Mouse (Mus musculus): Measurements from ENCODE around the gene Tmem238. TPM values are rescaled to one million over a fixed set of nuclear protein-coding genes. Genes with fewer than 3 reads are reported as not detected.
"Not testable (repeated sequence)": the region's sequence is repeated elsewhere in the genome, so short reads cannot be mapped to it uniquely, and the experiment has no call there.

The Tmem238 gene
- polyA plus RNA-seq, 1 experiment from 2014 or later, result 24.3 TPM

DNA sequence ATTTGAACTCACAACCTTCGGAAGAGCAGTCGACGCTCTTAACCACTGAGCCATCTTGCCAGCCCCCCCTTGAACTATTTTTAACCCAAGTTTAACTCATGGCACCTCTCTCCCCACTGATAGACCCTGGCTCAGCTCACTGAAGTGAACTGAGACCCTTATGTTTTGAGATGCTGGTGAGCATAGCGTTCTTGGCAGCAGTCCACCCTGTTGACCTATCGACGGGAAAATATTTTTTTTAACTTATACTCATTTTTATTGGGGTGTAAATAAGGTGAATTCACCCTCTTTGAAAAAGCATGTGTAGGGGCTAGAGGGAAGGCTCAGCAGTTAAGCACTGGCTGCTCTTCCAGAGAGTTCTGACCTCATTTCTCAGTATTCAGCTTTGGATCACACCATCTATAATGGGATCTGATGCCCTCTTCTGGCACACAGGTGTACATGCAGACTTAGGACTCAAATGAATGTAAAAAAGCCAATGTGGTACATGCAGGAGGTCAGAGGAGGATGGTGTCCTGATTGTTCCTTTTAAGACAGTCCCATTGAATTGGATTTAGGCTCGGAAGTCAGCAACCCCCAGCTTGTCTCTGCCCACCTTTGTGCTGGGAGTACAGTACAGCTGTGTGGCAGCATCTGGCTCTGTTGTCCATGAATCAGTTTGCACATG lies 6.4 kb upstream of the Tmem238 start:
- H3K9ac ChIP-seq (ENCODE audit: low read length), result no peak overlapping the region
- WGBS, result 70% methylated on average over 7 of the region's 7 CpGs
- no peaks in the 10 kb centered on the region for H3K27me3 ChIP-seq (replicated peaks; ENCODE audit: control insufficient read depth, insufficient read depth, low read length)
- no peaks in the 10 kb centered on the region for H3K9me3 ChIP-seq (ENCODE audit: control insufficient read depth, low read length)
- no peak overlapping the region for H3K27ac ChIP-seq (ENCODE audit: low read depth)
- no peak overlapping the region for H3K4me2 ChIP-seq (ENCODE audit: low read length)
- ATAC-seq (replicated peaks; ENCODE audit: low FRiP score, low TSS enrichment, low read depth) (peak; percentile 29), DNase-seq (ENCODE audit: low spot score) (peak; percentile 65)
- H3K4me1 ChIP-seq (replicated peaks; ENCODE audit: control insufficient read depth, insufficient read depth, low read length), result peaks cover 7% of the 10 kb centered on the region; the same call in 1 of the 2 replicates
- no peak overlapping the region for H3K4me3 ChIP-seq (ENCODE audit: low read depth, low read length)
- peaks cover 42% of the 10 kb centered on the region for H3K36me3 ChIP-seq (ENCODE audit: control insufficient read depth, insufficient read depth, low read length)

DNA sequence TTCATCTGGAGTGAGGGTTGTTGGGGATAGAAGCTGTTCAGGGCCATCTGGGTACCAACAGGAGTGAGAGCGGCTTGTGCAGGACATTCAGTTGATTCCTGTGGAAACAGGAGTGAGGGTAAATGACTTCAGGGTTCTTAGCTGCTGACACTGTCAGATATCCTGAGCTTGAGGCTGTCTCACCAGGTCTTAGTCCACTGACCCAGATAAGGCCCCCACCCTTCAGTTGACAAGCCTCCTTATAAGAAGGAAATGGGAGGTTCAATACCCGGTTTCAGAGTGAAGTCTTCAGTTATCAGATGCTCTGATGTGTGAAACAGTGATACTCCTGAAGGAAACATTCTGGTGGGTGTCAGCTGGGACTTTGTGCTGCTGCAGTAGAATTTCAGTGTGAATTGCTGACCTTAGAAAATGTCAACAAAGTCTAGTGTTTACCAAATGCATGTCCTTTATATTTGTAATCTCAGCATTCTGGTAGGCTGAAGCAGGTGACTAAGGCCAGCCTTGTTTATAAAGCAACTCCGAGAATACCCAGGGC lies 5.2 kb upstream of the Tmem238 start:
- Histone ChIP-seq H3K27me3 (replicated peaks; ENCODE audit: control insufficient read depth, insufficient read depth, low read length) (no peaks in the 10 kb centered on the region), H3K4me3 (ENCODE audit: low read depth, low read length) (no peak overlapping the region), H3K36me3 (ENCODE audit: control insufficient read depth, insufficient read depth, low read length) (peaks cover 42% of the 10 kb centered on the region), H3K27ac (ENCODE audit: low read depth) (no peak overlapping the region), H3K4me2 (ENCODE audit: low read length) (peak overlapping the region; percentile 90), H3K4me1 (replicated peaks; ENCODE audit: control insufficient read depth, insufficient read depth, low read length) (peaks cover 7% of the 10 kb centered on the region; the same call in 1 of the 2 replicates), H3K9ac (ENCODE audit: low read length) (no peak overlapping the region), H3K9me3 (ENCODE audit: control insufficient read depth, low read length) (no peaks in the 10 kb centered on the region)
- DNase-seq (ENCODE audit: low spot score) (no peak), ATAC-seq (replicated peaks; ENCODE audit: low FRiP score, low TSS enrichment, low read depth) (no peak)
- 78% methylated on average over 3 of the region's 3 CpGs for WGBS

DNA sequence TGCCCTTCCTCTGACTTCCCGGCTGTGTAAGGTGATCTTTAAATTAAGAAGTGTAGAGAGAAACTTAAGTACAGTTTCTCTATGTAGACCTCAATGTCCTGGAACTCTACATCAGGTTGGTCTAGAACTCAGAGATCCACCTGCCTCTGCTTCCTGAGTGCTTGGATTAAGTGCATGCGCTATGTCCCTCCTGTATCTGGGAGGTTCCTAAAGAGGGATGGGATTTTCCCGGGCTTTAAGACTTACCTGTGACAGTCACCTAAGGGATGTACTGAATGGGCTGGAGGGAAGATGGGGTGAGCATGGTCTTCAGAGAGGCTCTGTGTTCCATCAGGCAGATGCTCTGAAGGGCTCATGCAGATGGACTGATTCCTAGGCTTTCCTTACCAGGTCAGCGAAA lies 4.2 kb upstream of the Tmem238 start:
- H3K4me2 ChIP-seq (ENCODE audit: low read length), result peak overlapping the region; percentile 90
- peak overlapping the region; percentile 75 for H3K4me3 ChIP-seq (ENCODE audit: low read depth, low read length)
- peaks cover 7% of the 10 kb centered on the region; the same call in 1 of the 2 replicates for H3K4me1 ChIP-seq (replicated peaks; ENCODE audit: control insufficient read depth, insufficient read depth, low read length)
- peaks cover 42% of the 10 kb centered on the region for H3K36me3 ChIP-seq (ENCODE audit: control insufficient read depth, insufficient read depth, low read length)
- ATAC-seq (replicated peaks; ENCODE audit: low FRiP score, low TSS enrichment, low read depth), result no peak
- H3K9ac ChIP-seq (ENCODE audit: low read length), result peak overlapping the region; percentile 97
- peak overlapping the region; percentile 85; the same call in 1 of the 2 replicates for H3K27ac ChIP-seq (ENCODE audit: low read depth)
- H3K9me3 ChIP-seq (ENCODE audit: control insufficient read depth, low read length), result no peaks in the 10 kb centered on the region
- DNase-seq (ENCODE audit: low spot score), result no peak
- WGBS, result 37% methylated on average over 4 of the region's 4 CpGs
- 0 out of 2 replicates have a peak, but pooled peaks cover 3% of the 10 kb centered on the region for H3K27me3 ChIP-seq (replicated peaks; ENCODE audit: control insufficient read depth, insufficient read depth, low read length)

DNA sequence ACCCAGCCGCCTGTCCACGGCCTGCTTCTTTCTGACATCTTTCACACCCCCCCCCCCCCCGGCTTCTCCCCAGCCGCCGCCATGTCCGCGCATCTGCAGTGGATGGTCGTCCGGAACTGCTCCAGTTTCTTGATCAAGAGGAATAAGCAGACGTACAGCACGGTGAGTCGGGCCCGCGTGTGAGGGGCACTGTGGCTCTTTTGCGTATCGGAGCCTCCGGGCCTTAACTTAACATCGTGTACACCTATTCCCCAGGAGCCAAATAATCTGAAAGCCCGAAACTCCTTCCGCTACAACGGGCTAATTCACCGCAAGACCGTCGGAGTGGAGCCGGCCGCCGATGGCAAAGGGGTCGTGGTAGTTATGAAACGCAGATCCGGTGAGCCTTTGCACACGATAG lies 3.8 kb upstream of the Tmem238 start:
- H3K36me3 ChIP-seq (ENCODE audit: control insufficient read depth, insufficient read depth, low read length), result peaks cover 42% of the 10 kb centered on the region
- 0 out of 2 replicates have a peak, but pooled peaks have one; percentile 0 for ATAC-seq (replicated peaks; ENCODE audit: low FRiP score, low TSS enrichment, low read depth)
- not testable (repeated sequence) for H3K9me3 ChIP-seq (ENCODE audit: control insufficient read depth, low read length); H3K27me3 ChIP-seq (replicated peaks; ENCODE audit: control insufficient read depth, insufficient read depth, low read length); DNase-seq (ENCODE audit: low spot score); H3K4me1 ChIP-seq (replicated peaks; ENCODE audit: control insufficient read depth, insufficient read depth, low read length)
- H3K9ac ChIP-seq (ENCODE audit: low read length), result peak overlapping the region; percentile 97
- peak overlapping the region; percentile 90 for H3K4me2 ChIP-seq (ENCODE audit: low read length)
- peak overlapping the region; percentile 75 for H3K4me3 ChIP-seq (ENCODE audit: low read depth, low read length)
- H3K27ac ChIP-seq (ENCODE audit: low read depth), result peak overlapping the region; percentile 85
- 1% methylated on average over 31 of the region's 31 CpGs for WGBS

DNA sequence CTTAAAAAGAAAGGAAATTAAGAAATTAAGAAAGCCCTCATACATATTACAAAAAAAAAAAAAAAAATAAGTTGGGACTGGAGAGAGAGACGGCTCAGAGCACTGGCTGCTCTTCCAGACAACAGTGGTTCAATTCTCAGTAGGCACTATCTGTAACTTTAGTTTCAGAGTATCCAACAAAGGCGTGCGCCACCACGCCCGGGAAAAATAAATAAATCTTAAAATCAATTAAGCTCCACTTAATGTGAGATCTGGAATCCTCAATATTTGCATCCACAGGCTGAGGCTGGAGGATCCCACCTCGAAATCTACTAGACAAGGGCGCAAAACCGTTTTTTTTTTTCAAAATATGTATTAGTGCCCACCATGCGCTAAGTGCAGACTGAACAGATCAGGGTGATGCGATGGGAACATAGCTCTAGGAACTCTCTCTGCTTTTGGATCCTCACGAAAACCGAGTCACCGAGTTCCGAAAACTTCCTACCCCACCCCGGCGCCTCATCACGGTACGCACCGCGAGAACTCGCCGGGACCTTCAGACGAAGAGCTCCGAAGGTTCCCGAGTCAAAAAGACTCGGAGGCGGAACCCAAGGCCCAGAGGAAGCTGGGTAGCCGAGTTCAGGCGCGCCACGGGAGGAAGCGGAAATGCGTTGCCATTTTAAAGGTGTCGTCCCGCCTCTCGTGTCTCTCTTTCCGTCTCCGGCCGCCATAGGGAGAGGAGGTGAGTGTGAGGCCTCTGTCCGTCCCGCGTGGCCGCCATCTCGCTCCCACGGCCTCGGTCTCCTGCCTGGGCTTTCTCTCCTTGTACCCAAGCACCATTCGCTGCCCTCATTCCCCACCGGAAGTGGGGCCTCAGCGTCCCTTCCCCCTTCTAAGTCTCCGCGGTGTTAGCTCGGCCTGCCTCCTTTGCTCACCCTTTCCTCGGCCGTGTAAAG lies 3.1 kb upstream of the Tmem238 start, which contains the start of gene Rpl28:
Gene Rpl28, plus strand, starts transcription at position 597 of the 935 bp plus-strand sequence.
- H3K4me2 ChIP-seq (ENCODE audit: low read length), result peak within 1 kb of the TSS; percentile 90
- DNase-seq (ENCODE audit: low spot score) (peak; percentile 95), ATAC-seq (replicated peaks; ENCODE audit: low FRiP score, low TSS enrichment, low read depth) (peak; percentile 77)
- peaks cover 7% of the 10 kb centered on the region; the same call in 1 of the 2 replicates for H3K4me1 ChIP-seq (replicated peaks; ENCODE audit: control insufficient read depth, insufficient read depth, low read length)
- WGBS, result 1% methylated on average over 54 of the region's 54 CpGs
- H3K27me3 ChIP-seq (replicated peaks; ENCODE audit: control insufficient read depth, insufficient read depth, low read length), result 0 out of 2 replicates have a peak, but pooled peaks cover 6% of the 10 kb centered on the region
- H3K9ac ChIP-seq (ENCODE audit: low read length), result peak within 1 kb of the TSS; percentile 97
- peak within 1 kb of the TSS; percentile 75 for H3K4me3 ChIP-seq (ENCODE audit: low read depth, low read length)
- H3K27ac ChIP-seq (ENCODE audit: low read depth), result peak within 1 kb of the TSS; percentile 96
- H3K36me3 ChIP-seq (ENCODE audit: control insufficient read depth, insufficient read depth, low read length), result peaks cover 40% of the 10 kb centered on the region
- H3K9me3 ChIP-seq (ENCODE audit: control insufficient read depth, low read length), result no peaks in the 10 kb centered on the region

DNA sequence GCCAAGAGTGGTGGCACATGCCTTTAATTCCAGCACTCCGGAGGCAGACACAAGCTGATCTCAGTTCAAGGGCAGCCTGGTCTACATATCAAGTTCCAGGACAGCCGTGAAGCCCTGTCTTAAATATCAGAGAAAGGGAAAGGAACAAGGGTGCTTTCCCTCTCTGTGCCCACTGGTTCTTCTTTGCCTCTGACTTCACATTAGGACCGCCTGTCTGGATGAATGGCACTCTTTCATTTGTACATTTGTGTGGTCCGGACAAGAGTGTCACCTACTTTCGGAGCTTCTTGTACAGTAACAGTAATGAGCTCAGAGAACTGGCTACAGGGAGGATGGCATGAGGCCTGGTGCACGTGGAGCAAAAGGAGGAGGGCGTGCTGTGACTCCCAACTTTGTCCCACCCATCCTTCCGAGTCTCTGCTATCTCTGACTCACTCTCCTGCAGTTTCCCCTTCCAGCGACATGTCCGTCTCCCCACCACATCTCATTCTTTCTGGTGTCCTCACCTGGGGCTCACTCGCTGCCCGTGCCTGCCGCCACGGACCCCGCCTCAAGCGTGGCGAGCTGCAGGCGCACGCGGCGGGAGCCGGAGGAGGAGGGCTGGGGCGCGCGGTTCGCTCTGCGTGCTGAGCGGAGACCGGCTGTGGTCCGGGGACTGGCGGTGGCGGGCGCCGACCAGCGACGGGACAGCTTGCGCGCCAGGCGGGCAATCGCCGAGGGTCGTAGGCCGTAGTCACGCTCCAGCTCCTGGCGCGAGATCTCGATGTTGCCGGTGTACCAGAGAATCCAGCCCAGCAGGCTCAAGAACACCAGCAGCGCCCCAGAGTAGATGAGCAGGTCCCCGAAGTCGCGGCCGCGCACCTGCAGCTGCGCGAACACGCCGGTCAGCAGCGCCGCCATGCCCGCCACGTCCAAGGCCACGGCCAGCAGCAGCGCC lies 689 bp downstream of the Tmem238 start:
- Histone ChIP-seq H3K4me1 (replicated peaks; ENCODE audit: control insufficient read depth, insufficient read depth, low read length) (peaks cover 2% of the 10 kb centered on the region; the same call in 1 of the 2 replicates), H3K9me3 (ENCODE audit: control insufficient read depth, low read length) (no peaks in the 10 kb centered on the region), H3K36me3 (ENCODE audit: control insufficient read depth, insufficient read depth, low read length) (peaks cover 2% of the 10 kb centered on the region), H3K4me3 (ENCODE audit: low read depth, low read length) (peak overlapping the region; percentile 51), H3K4me2 (ENCODE audit: low read length) (peak overlapping the region; percentile 78), H3K27me3 (replicated peaks; ENCODE audit: control insufficient read depth, insufficient read depth, low read length) (0 out of 2 replicates have a peak, but pooled peaks cover 6% of the 10 kb centered on the region), H3K27ac (ENCODE audit: low read depth) (peak overlapping the region; percentile 82), H3K9ac (ENCODE audit: low read length) (peak overlapping the region; percentile 79)
- DNase-seq (ENCODE audit: low spot score), result peak; percentile 88
- peak; percentile 54 for ATAC-seq (replicated peaks; ENCODE audit: low FRiP score, low TSS enrichment, low read depth)
- 3% methylated on average over 61 of the region's 64 CpGs for WGBS

DNA sequence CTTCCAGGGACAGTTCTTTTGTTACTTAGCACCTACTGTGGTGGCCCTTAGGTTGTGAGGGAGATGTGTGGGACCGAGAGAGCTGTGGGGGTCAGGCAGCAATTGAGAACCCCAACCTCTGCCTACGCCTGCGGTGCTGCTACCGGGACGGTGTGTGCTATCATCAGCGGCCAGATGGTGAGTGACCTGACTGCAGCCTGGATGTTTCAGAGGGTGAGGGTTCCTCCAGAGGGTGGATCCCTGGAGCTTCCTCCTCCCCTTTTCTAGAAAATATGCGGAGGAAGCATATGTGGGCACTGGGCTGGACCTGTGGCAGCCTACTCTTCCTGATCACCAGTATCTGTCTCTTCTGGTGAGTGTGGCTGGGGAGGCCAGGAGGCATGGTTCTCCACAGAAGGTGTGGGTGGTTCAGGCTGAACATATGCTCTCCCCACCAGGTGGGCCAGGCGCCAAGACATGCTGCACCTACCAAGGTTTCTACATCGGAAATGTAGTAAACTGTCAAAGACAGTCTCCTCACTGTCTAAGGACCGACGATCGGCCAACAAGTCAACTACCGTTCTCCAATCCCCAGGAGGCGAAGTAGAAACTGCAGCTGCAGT lies 5.7 kb downstream of the Tmem238 start:
- WGBS, result 79% methylated on average over 14 of the region's 14 CpGs
- Histone ChIP-seq H3K4me2 (ENCODE audit: low read length) (no peak overlapping the region), H3K9ac (ENCODE audit: low read length) (no peak overlapping the region), H3K4me1 (replicated peaks; ENCODE audit: control insufficient read depth, insufficient read depth, low read length) (peaks cover 9% of the 10 kb centered on the region; the same call in 1 of the 2 replicates), H3K27me3 (replicated peaks; ENCODE audit: control insufficient read depth, insufficient read depth, low read length) (peaks cover 6% of the 10 kb centered on the region), H3K4me3 (ENCODE audit: low read depth, low read length) (no peak overlapping the region), H3K36me3 (ENCODE audit: control insufficient read depth, insufficient read depth, low read length) (no peaks in the 10 kb centered on the region), H3K27ac (ENCODE audit: low read depth) (no peak overlapping the region), H3K9me3 (ENCODE audit: control insufficient read depth, low read length) (no peaks in the 10 kb centered on the region)
- DNase-seq (ENCODE audit: low spot score) (no peak), ATAC-seq (replicated peaks; ENCODE audit: low FRiP score, low TSS enrichment, low read depth) (no peak)

All from intestine, embryonic 14.5 days (tissue).